Mouse (Mus musculus): ENCODE measurements at regions not wholly inside any gene's neighbourhood (a gene's known extent, or its start where the extent isn't known, plus 50 kb on each side); places are given as distances from the start of the nearest gene placed in this dataset.
A peak's percentile ranks its signal among the peaks of the same experiment; 100 is the strongest.

DNA sequence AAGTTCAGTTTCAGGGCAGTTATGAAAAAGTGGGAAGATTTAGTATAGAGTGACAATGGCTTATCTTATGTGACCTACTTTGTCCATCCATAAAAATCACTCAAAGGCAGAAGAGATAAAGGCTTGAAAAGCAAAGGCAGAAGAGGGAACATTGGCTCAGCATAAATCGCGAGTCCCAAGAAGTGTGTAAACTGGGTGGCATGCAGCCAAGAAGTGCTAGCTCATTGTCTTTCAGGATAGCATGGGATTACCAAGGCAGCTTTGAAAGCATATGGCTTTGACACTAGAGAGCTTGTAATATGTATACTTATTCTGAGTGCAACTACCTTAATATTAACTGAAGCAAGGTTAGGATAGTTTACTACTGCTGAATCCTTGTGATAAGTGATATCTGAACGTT is 750.5 kb downstream of the Flrt2 start:
- no peaks in the 10 kb centered on the region for H3K4me1 ChIP-seq (ENCODE audit: control insufficient read depth, insufficient read depth, low read length)
- ATAC-seq (ENCODE audit: low FRiP score) (no peak), DNase-seq (ENCODE audit: low spot score, missing footprints) (no peak)
- H3K4me2 ChIP-seq = no peak overlapping the region
- H3K27ac ChIP-seq (ENCODE audit: low read depth, low read length) = no peak overlapping the region
- H3K36me3 ChIP-seq (ENCODE audit: control insufficient read depth, insufficient read depth, low read length) = no peaks in the 10 kb centered on the region
- H3K9me3 ChIP-seq (ENCODE audit: control insufficient read depth, low read length) = no peaks in the 10 kb centered on the region
- no peaks in the 10 kb centered on the region for H3K27me3 ChIP-seq (ENCODE audit: control insufficient read depth, insufficient read depth, low read length)
- H3K4me3 ChIP-seq (ENCODE audit: low read depth, low read length) = no peak overlapping the region
- H3K9ac ChIP-seq (ENCODE audit: low read length) = no peak overlapping the region
- WGBS = 84% methylated on average over 3 of the region's 3 CpGs

DNA sequence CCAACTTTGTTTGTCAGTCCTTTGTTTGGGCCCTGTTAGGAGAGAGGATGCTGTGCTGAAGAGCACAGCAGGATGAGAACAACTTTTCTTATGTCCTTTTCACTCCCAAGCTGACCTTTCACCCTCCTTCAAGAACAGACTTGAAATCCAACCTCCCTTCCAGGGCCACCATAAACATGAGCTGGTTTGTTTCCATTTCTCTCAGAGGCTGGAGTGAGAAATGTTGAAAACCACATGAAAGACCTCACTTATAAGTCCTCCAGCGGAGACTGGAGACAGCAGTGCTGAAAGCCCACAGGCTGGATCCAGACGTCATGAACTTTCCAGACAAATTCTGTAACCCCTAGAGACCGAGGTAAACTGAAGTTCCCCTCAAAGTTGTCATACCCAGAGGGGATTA is 761.3 kb downstream of the Flrt2 start:
- peak; percentile 46; the same call in 1 of the 2 replicates for ATAC-seq (ENCODE audit: low FRiP score)
- H3K36me3 ChIP-seq (ENCODE audit: control insufficient read depth, insufficient read depth, low read length) = no peaks in the 10 kb centered on the region
- no peak overlapping the region for H3K9ac ChIP-seq (ENCODE audit: low read length)
- 9% methylated on average over 3 of the region's 3 CpGs for WGBS
- H3K4me3 ChIP-seq (ENCODE audit: low read depth, low read length) = no peak overlapping the region
- no peaks in the 10 kb centered on the region for H3K9me3 ChIP-seq (ENCODE audit: control insufficient read depth, low read length)
- H3K27me3 ChIP-seq (ENCODE audit: control insufficient read depth, insufficient read depth, low read length) = no peaks in the 10 kb centered on the region
- H3K4me2 ChIP-seq = no peak overlapping the region
- H3K27ac ChIP-seq (ENCODE audit: low read depth, low read length) = no peak overlapping the region
- 0 out of 2 replicates have a peak, but pooled peaks cover 3% of the 10 kb centered on the region for H3K4me1 ChIP-seq (ENCODE audit: control insufficient read depth, insufficient read depth, low read length)
- no peak for DNase-seq (ENCODE audit: low spot score, missing footprints)

- Histone ChIP-seq H3K36me3 (ENCODE audit: control insufficient read depth, insufficient read depth, low read length) (no peaks in the 10 kb centered on the region), H3K9ac (ENCODE audit: low read length) (no peak overlapping the region), H3K4me1 (ENCODE audit: control insufficient read depth, insufficient read depth, low read length) (no peaks in the 10 kb centered on the region), H3K4me3 (ENCODE audit: low read depth, low read length) (no peak overlapping the region), H3K27ac (ENCODE audit: low read depth, low read length) (no peak overlapping the region), H3K9me3 (ENCODE audit: control insufficient read depth, low read length) (no peaks in the 10 kb centered on the region), H3K27me3 (ENCODE audit: control insufficient read depth, insufficient read depth, low read length) (no peaks in the 10 kb centered on the region), H3K4me2 (no peak overlapping the region)
- 71% methylated on average over 3 of the region's 3 CpGs for WGBS
- DNase-seq (ENCODE audit: low spot score, missing footprints) = no peak
- no peak for ATAC-seq (ENCODE audit: low FRiP score)
These were observed 784.3 kb downstream of the Flrt2 start for GRCm38 (mm10) chr12:96476344-96476743.

- Histone ChIP-seq H3K27me3 (ENCODE audit: control insufficient read depth, insufficient read depth, low read length) (no peaks in the 10 kb centered on the region), H3K9me3 (ENCODE audit: control insufficient read depth, low read length) (no peaks in the 10 kb centered on the region), H3K27ac (ENCODE audit: low read depth, low read length) (no peak overlapping the region), H3K4me3 (ENCODE audit: low read depth, low read length) (no peak overlapping the region), H3K4me1 (ENCODE audit: control insufficient read depth, insufficient read depth, low read length) (no peaks in the 10 kb centered on the region), H3K36me3 (ENCODE audit: control insufficient read depth, insufficient read depth, low read length) (no peaks in the 10 kb centered on the region), H3K4me2 (no peak overlapping the region), H3K9ac (ENCODE audit: low read length) (no peak overlapping the region)
- DNase-seq (ENCODE audit: low spot score, missing footprints) (no peak), ATAC-seq (ENCODE audit: low FRiP score) (no peak)
- 81% methylated on average over 1 of the region's 1 CpGs for WGBS
These were observed 796.5 kb downstream of the Flrt2 start for GRCm38 (mm10) chr12:96488448-96488960.

DNA sequence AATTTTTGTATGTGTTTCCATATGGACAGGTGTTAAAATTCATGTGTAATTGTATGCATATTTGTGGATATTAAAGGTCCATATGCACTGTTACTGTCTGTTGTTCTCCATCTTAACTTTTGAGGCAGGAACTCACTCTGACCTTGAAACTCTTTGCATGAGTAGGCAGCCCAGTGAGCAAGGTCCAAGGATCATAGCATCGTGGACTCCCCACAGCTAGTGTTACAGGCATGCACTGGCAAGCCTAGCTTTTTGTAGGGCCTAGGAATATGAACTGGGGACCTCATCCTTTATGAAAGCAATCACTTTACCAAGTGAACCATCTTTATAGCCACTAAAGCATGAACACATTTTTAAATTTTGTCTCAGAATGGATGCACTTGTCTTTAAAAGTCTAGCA is 817.6 kb downstream of the Flrt2 start:
- 82% methylated on average over 1 of the region's 1 CpGs for WGBS
- no peaks in the 10 kb centered on the region for H3K4me1 ChIP-seq (ENCODE audit: control insufficient read depth, insufficient read depth, low read length)

GRCm38 (mm10) chr12:96558824-96559223 is 866.8 kb downstream of the Flrt2 start:
- no peak overlapping the region for H3K9ac ChIP-seq (ENCODE audit: low read length)
- ATAC-seq (ENCODE audit: low FRiP score) = no peak
- no peak overlapping the region for H3K27ac ChIP-seq (ENCODE audit: low read depth, low read length)
- peak; percentile 61 for DNase-seq (ENCODE audit: low spot score, missing footprints)
- 71% methylated on average over 1 of the region's 1 CpGs for WGBS
- H3K27me3 ChIP-seq (ENCODE audit: control insufficient read depth, insufficient read depth, low read length) = no peaks in the 10 kb centered on the region
- H3K4me3 ChIP-seq (ENCODE audit: low read depth, low read length) = no peak overlapping the region
- H3K36me3 ChIP-seq (ENCODE audit: control insufficient read depth, insufficient read depth, low read length) = no peaks in the 10 kb centered on the region
- H3K4me1 ChIP-seq (ENCODE audit: control insufficient read depth, insufficient read depth, low read length) = no peaks in the 10 kb centered on the region
- no peaks in the 10 kb centered on the region for H3K9me3 ChIP-seq (ENCODE audit: control insufficient read depth, low read length)
- H3K4me2 ChIP-seq = no peak overlapping the region

More for the DNA sequence above, 817.6 kb downstream of the Flrt2 start:
- H3K27ac ChIP-seq (ENCODE audit: low read depth, low read length) = no peak overlapping the region
- H3K4me2 ChIP-seq = no peak overlapping the region
- H3K27me3 ChIP-seq (ENCODE audit: control insufficient read depth, insufficient read depth, low read length) = no peaks in the 10 kb centered on the region
- ATAC-seq (ENCODE audit: low FRiP score) (no peak), DNase-seq (ENCODE audit: low spot score, missing footprints) (no peak)
- H3K4me3 ChIP-seq (ENCODE audit: low read depth, low read length) = no peak overlapping the region
- no peak overlapping the region for H3K9ac ChIP-seq (ENCODE audit: low read length)
- H3K36me3 ChIP-seq (ENCODE audit: control insufficient read depth, insufficient read depth, low read length) = no peaks in the 10 kb centered on the region
- H3K9me3 ChIP-seq (ENCODE audit: control insufficient read depth, low read length) = no peaks in the 10 kb centered on the region

DNA sequence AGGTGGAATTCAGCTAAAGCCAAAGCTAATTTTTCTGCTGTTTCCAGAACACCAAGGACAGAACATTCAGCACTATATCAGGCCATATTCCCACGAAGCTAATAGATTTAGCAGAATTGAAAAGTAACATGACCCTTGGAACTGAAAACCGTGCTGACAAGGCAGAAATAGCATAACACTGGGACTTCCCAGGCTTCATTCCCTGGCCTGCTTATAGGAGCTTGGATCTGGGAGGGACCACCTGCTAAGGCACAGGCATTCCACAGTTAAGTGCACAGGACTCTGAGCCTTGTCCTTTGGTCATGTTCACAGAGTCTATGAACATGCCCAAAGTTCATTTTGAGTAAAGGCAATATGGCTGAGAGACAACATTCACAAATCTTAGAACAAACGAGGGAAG is 902.8 kb downstream of the Flrt2 start:
- DNase-seq (ENCODE audit: low spot score, missing footprints) (no peak), ATAC-seq (ENCODE audit: low FRiP score) (no peak)
- no peaks in the 10 kb centered on the region for H3K27me3 ChIP-seq (ENCODE audit: control insufficient read depth, insufficient read depth, low read length)
- 66% methylated on average over 3 of the region's 3 CpGs for WGBS
- H3K4me2 ChIP-seq = no peak overlapping the region
- no peak overlapping the region for H3K27ac ChIP-seq (ENCODE audit: low read depth, low read length)
- no peaks in the 10 kb centered on the region for H3K4me1 ChIP-seq (ENCODE audit: control insufficient read depth, insufficient read depth, low read length)
- no peak overlapping the region for H3K9ac ChIP-seq (ENCODE audit: low read length)
- H3K36me3 ChIP-seq (ENCODE audit: control insufficient read depth, insufficient read depth, low read length) = no peaks in the 10 kb centered on the region
- no peaks in the 10 kb centered on the region for H3K9me3 ChIP-seq (ENCODE audit: control insufficient read depth, low read length)
- no peak overlapping the region for H3K4me3 ChIP-seq (ENCODE audit: low read depth, low read length)

DNA sequence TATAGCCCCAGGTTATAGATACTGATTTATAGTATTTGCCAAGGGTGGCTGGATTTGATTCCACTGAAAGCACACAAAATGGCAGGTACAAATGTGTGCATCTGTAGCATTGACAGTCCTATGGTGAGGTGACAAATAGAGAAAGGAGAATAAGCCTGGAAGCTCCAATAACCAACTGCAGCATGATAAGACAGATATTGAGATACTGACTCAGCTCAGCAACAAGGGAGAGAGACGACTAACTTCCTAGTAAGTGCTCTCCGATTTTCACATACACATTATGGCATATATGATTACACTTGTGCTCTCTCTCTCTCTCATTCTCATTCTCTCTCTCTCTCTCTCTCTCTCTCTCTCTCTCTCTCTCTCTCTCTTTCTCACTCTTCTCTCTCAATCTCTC is 923.1 kb downstream of the Flrt2 start:
- Histone ChIP-seq H3K27me3 (ENCODE audit: control insufficient read depth, insufficient read depth, low read length) (no peaks in the 10 kb centered on the region), H3K4me1 (ENCODE audit: control insufficient read depth, insufficient read depth, low read length) (no peaks in the 10 kb centered on the region), H3K4me3 (ENCODE audit: low read depth, low read length) (no peak overlapping the region), H3K9ac (ENCODE audit: low read length) (no peak overlapping the region), H3K27ac (ENCODE audit: low read depth, low read length) (no peak overlapping the region), H3K4me2 (no peak overlapping the region), H3K36me3 (ENCODE audit: control insufficient read depth, insufficient read depth, low read length) (no peaks in the 10 kb centered on the region), H3K9me3 (ENCODE audit: control insufficient read depth, low read length) (no peaks in the 10 kb centered on the region)
- DNase-seq (ENCODE audit: low spot score, missing footprints) (no peak), ATAC-seq (ENCODE audit: low FRiP score) (no peak)
- 87% methylated on average over 2 of the region's 2 CpGs for WGBS

GRCm38 (mm10) chr12:96615850-96616249 is 923.8 kb downstream of the Flrt2 start:
- ATAC-seq (ENCODE audit: low FRiP score) = no peak
- H3K27ac ChIP-seq (ENCODE audit: low read depth, low read length) = no peak overlapping the region
- no peaks in the 10 kb centered on the region for H3K4me1 ChIP-seq (ENCODE audit: control insufficient read depth, insufficient read depth, low read length)
- H3K36me3 ChIP-seq (ENCODE audit: control insufficient read depth, insufficient read depth, low read length) = no peaks in the 10 kb centered on the region
- no peak overlapping the region for H3K4me3 ChIP-seq (ENCODE audit: low read depth, low read length)
- H3K4me2 ChIP-seq = no peak overlapping the region
- no peaks in the 10 kb centered on the region for H3K9me3 ChIP-seq (ENCODE audit: control insufficient read depth, low read length)
- no peak overlapping the region for H3K9ac ChIP-seq (ENCODE audit: low read length)
- no peaks in the 10 kb centered on the region for H3K27me3 ChIP-seq (ENCODE audit: control insufficient read depth, insufficient read depth, low read length)
- DNase-seq (ENCODE audit: low spot score, missing footprints) = no peak
- WGBS = 89% methylated on average over 4 of the region's 4 CpGs

DNA sequence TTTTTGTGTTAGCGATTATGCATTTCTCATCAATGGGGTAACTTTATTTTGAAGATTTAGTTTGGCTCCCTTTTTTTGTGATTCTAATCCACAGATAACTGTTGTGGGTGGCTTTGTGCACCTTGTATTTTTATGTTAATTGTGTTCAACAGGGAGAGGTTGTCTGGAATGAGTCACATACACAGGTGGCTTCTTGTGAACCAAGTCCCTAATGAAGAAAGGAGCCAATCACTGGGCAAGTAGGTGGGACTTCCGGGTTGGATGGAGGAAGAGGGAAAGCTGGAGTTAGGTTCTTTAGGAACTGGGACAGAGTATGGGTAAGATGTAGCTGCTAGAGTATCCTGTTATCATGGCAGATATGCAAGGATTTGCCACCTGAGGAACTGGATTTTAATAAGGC is 925.2 kb downstream of the Flrt2 start:
- no peak for ATAC-seq (ENCODE audit: low FRiP score)
- 91% methylated on average over 2 of the region's 2 CpGs for WGBS
- Histone ChIP-seq H3K9ac (ENCODE audit: low read length) (no peak overlapping the region), H3K4me2 (no peak overlapping the region), H3K4me1 (ENCODE audit: control insufficient read depth, insufficient read depth, low read length) (no peaks in the 10 kb centered on the region), H3K27me3 (ENCODE audit: control insufficient read depth, insufficient read depth, low read length) (no peaks in the 10 kb centered on the region), H3K4me3 (ENCODE audit: low read depth, low read length) (no peak overlapping the region), H3K36me3 (ENCODE audit: control insufficient read depth, insufficient read depth, low read length) (no peaks in the 10 kb centered on the region), H3K9me3 (ENCODE audit: control insufficient read depth, low read length) (no peaks in the 10 kb centered on the region), H3K27ac (ENCODE audit: low read depth, low read length) (no peak overlapping the region)
- DNase-seq (ENCODE audit: low spot score, missing footprints) = no peak
